Mouse (Mus musculus) MEL (cell line): Measurements from ENCODE around the gene Slc16a13. TPM values are rescaled to one million over a fixed set of nuclear protein-coding genes. Genes with fewer than 3 reads are reported as not detected.
A peak's percentile ranks its signal among the peaks of the same experiment; 100 is the strongest.

Experiments
- DNase-seq: peaks from one replicate; pipeline ENCODE4 v3.0.0; 2011; ENCODE audit warnings: low read depth, low spot score
- H3K27ac ChIP-seq: 2 replicates; pipeline ENCODE4 v1.5.1; 2012; ENCODE audit warnings: low read depth, mild to moderate bottlenecking, control low read depth, low read length, moderate library complexity; ENCODE audit not compliant: control insufficient read depth
- H3K27me3 ChIP-seq, 2 experiments: fragments of 150-350 bp in 1 of 2; sonication (generic) in 1 of 2; 2 replicates each; pipeline ENCODE4 v1.6.1; 2012; ENCODE audit warnings: low read length in 2 of 2, mild to moderate bottlenecking in 2 of 2, improper control_type of control experiment in 1 of 2, moderate library complexity in 1 of 2; ENCODE audit not compliant: insufficient read depth in 2 of 2, control insufficient read depth in 1 of 2
- H3K36me3 ChIP-seq, 2 experiments: 2 replicates each; pipeline ENCODE4 v1.6.1; 2012 to 2014; ENCODE audit warnings: low read length in 2 of 2, improper control_type of control experiment in 1 of 2, inconsistent platforms in 1 of 2, mild to moderate bottlenecking in 1 of 2; ENCODE audit not compliant: insufficient read depth in 2 of 2, control insufficient read depth in 1 of 2
- H3K4me1 ChIP-seq, 2 experiments: fragments of 150-350 bp in 1 of 2; sonication (generic) in 1 of 2; 2 replicates each; pipeline ENCODE4 v1.6.1; 2012; ENCODE audit warnings: low read length in 2 of 2, improper control_type of control experiment in 1 of 2, mild to moderate bottlenecking in 1 of 2; ENCODE audit not compliant: insufficient read depth in 2 of 2, control insufficient read depth in 1 of 2
- H3K4me3 ChIP-seq, 2 experiments: fragments of 150-350 bp in 1 of 2; sonication (generic) in 1 of 2; 2 replicates each; pipeline ENCODE4 v1.5.1; 2012; ENCODE audit warnings: low read depth in 2 of 2, low read length in 2 of 2, mild to moderate bottlenecking in 2 of 2, moderate library complexity in 2 of 2, control low read depth in 1 of 2, improper control_type of control experiment in 1 of 2; ENCODE audit not compliant: control insufficient read depth in 1 of 2, insufficient read depth in 1 of 2
- H3K79me2 ChIP-seq: 2 replicates; pipeline ENCODE4 v1.6.1; 2012; ENCODE audit warnings: mild to moderate bottlenecking, low read length, moderate library complexity; ENCODE audit not compliant: control insufficient read depth, poor library complexity, insufficient read depth
- H3K9ac ChIP-seq: 2 replicates; pipeline ENCODE4 v1.6.1; 2012; ENCODE audit warnings: low read depth, mild to moderate bottlenecking, control low read depth, low read length, moderate library complexity; ENCODE audit not compliant: control insufficient read depth, poor library complexity, severe bottlenecking
- H3K9me3 ChIP-seq: fragments of 150-350 bp; sonication (generic); replicated peaks from 2 replicates; pipeline ENCODE4 v1.6.1; 2012; ENCODE audit warnings: mild to moderate bottlenecking, low read length, improper control_type of control experiment, moderate library complexity; ENCODE audit not compliant: insufficient read depth
- CHD1 ChIP-seq: IDR thresholded peaks from 2 replicates; pipeline ENCODE4 v1.6.1; 2012; ENCODE audit warnings: low read depth, mild to moderate bottlenecking, inconsistent platforms, low read length, improper control_type of control experiment
- CHD2 ChIP-seq: IDR thresholded peaks from 2 replicates; pipeline ENCODE4 v1.6.1; 2011; ENCODE audit warnings: low read length, improper control_type of control experiment
- EP300 ChIP-seq, 2 experiments: IDR thresholded peaks; 2 replicates each; pipeline ENCODE4 v1.6.1; 2011; ENCODE audit warnings: improper control_type of control experiment in 2 of 2, low read length in 2 of 2, low read depth in 1 of 2, mild to moderate bottlenecking in 1 of 2
- ETS1 ChIP-seq: IDR thresholded peaks from 2 replicates; pipeline ENCODE4 v1.6.1; 2012; ENCODE audit warnings: low read depth, mild to moderate bottlenecking, inconsistent platforms, low read length, improper control_type of control experiment, moderate library complexity
- GABPA ChIP-seq: IDR thresholded peaks from 2 replicates; pipeline ENCODE4 v1.6.1; 2012; ENCODE audit warnings: low read depth, mild to moderate bottlenecking, inconsistent platforms, low read length, improper control_type of control experiment, moderate library complexity
- GATA1 ChIP-seq: IDR thresholded peaks from 2 replicates; pipeline ENCODE4 v1.6.1; 2011; ENCODE audit warnings: low read depth, low read length, improper control_type of control experiment
- HCFC1 ChIP-seq: IDR thresholded peaks from 2 replicates; pipeline ENCODE4 v1.6.1; 2012; ENCODE audit warnings: low read depth, mild to moderate bottlenecking, inconsistent platforms, low read length, improper control_type of control experiment, moderate library complexity
- KAT2A ChIP-seq: conservative IDR thresholded peaks from 2 replicates; pipeline ENCODE4 v1.6.1; 2012; ENCODE audit warnings: low read depth, low read length, improper control_type of control experiment, inconsistent platforms
- MAFK ChIP-seq: IDR thresholded peaks from 2 replicates; pipeline ENCODE4 v1.6.1; 2011; ENCODE audit warnings: low read depth, mild to moderate bottlenecking, low read length, improper control_type of control experiment, borderline replicate concordance
- MAZ ChIP-seq: IDR thresholded peaks from 2 replicates; pipeline ENCODE4 v1.6.1; 2012; ENCODE audit warnings: low read depth, mild to moderate bottlenecking, inconsistent platforms, low read length, improper control_type of control experiment
- MXI1 ChIP-seq: IDR thresholded peaks from 2 replicates; pipeline ENCODE4 v1.6.1; 2011; ENCODE audit warnings: mild to moderate bottlenecking, low read depth, low read length, improper control_type of control experiment
- MYB ChIP-seq: IDR thresholded peaks from 2 replicates; pipeline ENCODE4 v1.6.1; 2011; ENCODE audit warnings: mild to moderate bottlenecking, low read depth, low read length, improper control_type of control experiment
- MYC ChIP-seq: IDR thresholded peaks from 2 replicates; pipeline ENCODE4 v1.6.1; 2011; ENCODE audit warnings: low read depth, mild to moderate bottlenecking, low read length, improper control_type of control experiment, moderate library complexity
- NELFE ChIP-seq: IDR thresholded peaks from 2 replicates; pipeline ENCODE4 v1.6.1; 2011; ENCODE audit warnings: low read depth, low read length, improper control_type of control experiment
- NRF1 ChIP-seq: IDR thresholded peaks from 2 replicates; pipeline ENCODE4 v1.6.1; 2014; ENCODE audit warnings: low read depth, mild to moderate bottlenecking, inconsistent platforms, low read length, improper control_type of control experiment, moderate library complexity; ENCODE audit not compliant: poor library complexity, insufficient read depth, severe bottlenecking
- POLR2A ChIP-seq, 2 experiments: IDR thresholded peaks; 2 replicates each; pipeline ENCODE4 v1.6.1; 2011 to 2012; ENCODE audit warnings: low read length in 2 of 2, mild to moderate bottlenecking in 2 of 2, control low read depth in 1 of 2, improper control_type of control experiment in 1 of 2, low read depth in 1 of 2, moderate library complexity in 1 of 2; ENCODE audit not compliant: control insufficient read depth in 1 of 2, insufficient read depth in 1 of 2, poor library complexity in 1 of 2
- POLR2AphosphoS2 ChIP-seq: IDR thresholded peaks from 2 replicates; pipeline ENCODE4 v1.6.1; 2011; ENCODE audit warnings: low read length, improper control_type of control experiment
- POLR2AphosphoS5 ChIP-seq: IDR thresholded peaks from 2 replicates; pipeline ENCODE4 v1.6.1; 2012; ENCODE audit warnings: low read depth, borderline replicate concordance, mild to moderate bottlenecking, inconsistent platforms, low read length, moderate library complexity, mixed read lengths
- RCOR1 ChIP-seq: IDR thresholded peaks from 2 replicates; pipeline ENCODE4 v1.6.1; 2012; ENCODE audit warnings: low read depth, mild to moderate bottlenecking, inconsistent platforms, low read length, improper control_type of control experiment
- SIN3A ChIP-seq: IDR thresholded peaks from 2 replicates; pipeline ENCODE4 v1.6.1; 2012; ENCODE audit warnings: low read length, improper control_type of control experiment, inconsistent platforms
- SMC3 ChIP-seq: IDR thresholded peaks from 2 replicates; pipeline ENCODE4 v1.6.1; 2011; ENCODE audit warnings: low read depth, low read length, improper control_type of control experiment
- TBP ChIP-seq: IDR thresholded peaks from 2 replicates; pipeline ENCODE4 v1.8.0; 2011; ENCODE audit warnings: low read depth, low read length, improper control_type of control experiment
- TCF12 ChIP-seq: IDR thresholded peaks from 2 replicates; pipeline ENCODE4 v1.6.1; 2014; ENCODE audit warnings: low read depth, mild to moderate bottlenecking, inconsistent platforms, low read length, improper control_type of control experiment, moderate library complexity
- UBTF ChIP-seq: IDR thresholded peaks from 2 replicates; pipeline ENCODE4 v1.6.1; 2012; ENCODE audit warnings: low read depth, mild to moderate bottlenecking, inconsistent platforms, low read length, improper control_type of control experiment, moderate library complexity, borderline replicate concordance; ENCODE audit not compliant: insufficient read depth
- USF1 ChIP-seq: IDR thresholded peaks from 2 replicates; pipeline ENCODE4 v1.6.1; 2014; ENCODE audit warnings: low read depth, mild to moderate bottlenecking, inconsistent platforms, low read length, improper control_type of control experiment, moderate library complexity
- USF2 ChIP-seq, 2 experiments: IDR thresholded peaks; 2 replicates each; pipeline ENCODE4 v1.6.1; 2011 to 2012; ENCODE audit warnings: improper control_type of control experiment in 2 of 2, low read length in 2 of 2, borderline replicate concordance in 1 of 2, inconsistent platforms in 1 of 2, low read depth in 1 of 2, mild to moderate bottlenecking in 1 of 2; ENCODE audit not compliant: insufficient read depth in 1 of 2
- ZKSCAN1 ChIP-seq: IDR thresholded peaks from 2 replicates; pipeline ENCODE4 v1.6.1; 2012; ENCODE audit warnings: low read depth, mild to moderate bottlenecking, inconsistent platforms, low read length, improper control_type of control experiment, moderate library complexity
- ZMIZ1 ChIP-seq: IDR thresholded peaks from 2 replicates; pipeline ENCODE4 v1.6.1; 2012; ENCODE audit warnings: low read depth, mild to moderate bottlenecking, inconsistent platforms, low read length, improper control_type of control experiment, moderate library complexity
- polyA plus RNA-seq, 2 experiments: library from polyadenylated mRNA; stranded (reverse) in 1 of 2; unstranded in 1 of 2; fragments of >175 nt in 1 of 2; fragments of >200 nt in 1 of 2; gene quantifications; 2 replicates each; pipeline versions ENCODE4 v1.2.1 to v1.2.4; 2012; ENCODE audit warnings: low replicate concordance in 2 of 2, low read depth in 1 of 2; ENCODE audit not compliant: insufficient read length in 2 of 2, insufficient read depth in 1 of 2, missing spikeins in 1 of 2
- total RNA-seq: library from RNA; depleted of rRNA; stranded (reverse); fragments of 300-350 nt; gene quantifications from 2 replicates; pipeline ENCODE4 v1.2.3, GENCODE M21; 2012

Slc16a13 gene
- total and polyA plus RNA-seq, 3 experiments: 4.2 to 7.9 TPM; not detected in 1

GRCm38 (mm10) chr11:70242591-70242990, 21.7 kb upstream of the Slc16a13 start:
- Histone ChIP-seq H3K27me3 (peaks cover 0 to 2% of the 10 kb centered on the region in 2 experiments; a peak in 2 of 4 replicates), H3K4me1 (no peaks in the 10 kb centered on the region; a peak in 2 of 4 replicates), H3K9me3 (no peaks in the 10 kb centered on the region), H3K27ac (no peak overlapping the region), H3K79me2 (peaks cover 16% of the 10 kb centered on the region), H3K9ac (no peak overlapping the region), H3K36me3 (no peaks in the 10 kb centered on the region; a peak in 1 of 4 replicates), H3K4me3 (no peak overlapping the region)
- TF ChIP-seq USF2 (IDR thresholded peaks at IDR 0.05; ENCODE audit: borderline replicate concordance in 1 of 2, insufficient read depth in 1 of 2, low read depth in 1 of 2, low read length in 2 of 2): no peak
- no peak for TF ChIP-seq ZMIZ1
- no peak for TF ChIP-seq MAFK
- no peak for TF ChIP-seq TCF12
- no peak for TF ChIP-seq CHD1
- TF ChIP-seq POLR2A (IDR thresholded peaks at IDR 0.05; ENCODE audit: control insufficient read depth in 1 of 2, insufficient read depth in 1 of 2, low read depth in 1 of 2, low read length in 2 of 2, poor library complexity in 1 of 2): no peak
- TF ChIP-seq UBTF: no peak
- TF ChIP-seq ZKSCAN1: no peak
- no peak for DNase-seq

DNA sequence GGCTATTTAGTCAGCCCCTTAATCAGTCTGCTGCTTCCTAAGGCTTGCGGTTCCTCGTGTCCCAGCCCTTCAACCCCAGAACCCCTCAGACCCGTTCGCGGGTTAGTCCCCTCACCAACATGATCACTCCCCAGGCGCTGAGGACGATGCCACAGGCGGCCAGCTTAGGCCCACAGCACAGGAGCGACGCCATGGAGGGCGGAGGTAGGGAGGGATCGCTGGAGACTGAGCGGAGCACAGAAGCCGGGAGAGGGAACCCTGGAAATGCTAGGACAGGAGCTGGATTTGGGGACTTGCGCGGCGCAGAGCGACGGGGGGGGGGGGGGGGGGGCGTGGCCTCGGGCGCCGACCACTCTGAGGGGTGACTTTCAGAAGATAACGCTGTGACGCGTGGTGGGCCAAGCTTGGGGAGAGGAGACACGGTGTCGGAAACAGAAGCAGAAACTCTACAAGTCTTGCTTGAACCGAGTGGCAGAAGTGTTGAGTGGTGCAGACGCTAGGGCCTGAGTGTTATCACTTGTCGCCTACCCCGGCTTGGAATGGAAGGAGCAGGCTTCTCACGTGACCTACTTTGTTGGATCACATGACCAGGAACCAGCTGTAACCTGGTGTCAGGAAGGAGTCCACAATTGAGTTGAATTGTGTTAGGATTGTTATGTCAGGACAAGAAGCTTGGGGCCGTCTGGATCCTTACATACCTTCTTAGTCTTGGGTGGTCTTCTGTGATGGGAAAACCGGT, 18.8 kb upstream of the Slc16a13 start, which contains the start of the genes Gm21988 and Rnasek:
TSS of gene Gm21988 (minus strand) at position 290 of the 739 bp plus-strand sequence.
TSS of gene Rnasek (minus strand) at position 302 of the 739 bp plus-strand sequence.
- Histone ChIP-seq H3K27me3 (peaks cover 0 to 2% of the 10 kb centered on the region in 2 experiments; a peak in 1 of 4 replicates), H3K36me3 (peaks cover 0 to 6% of the 10 kb centered on the region in 2 experiments; a peak in 1 of 4 replicates)
- TF ChIP-seq EP300 (IDR thresholded peaks at IDR 0.05; ENCODE audit: low read depth in 1 of 2, low read length in 2 of 2): no peak
- no peak for TF ChIP-seq UBTF
- peak; percentile 56; the same call in 1 of the 2 replicates for TF ChIP-seq NRF1
- no peak for TF ChIP-seq CHD2
- no peak for TF ChIP-seq MYB
- no peak for TF ChIP-seq GABPA
- TF ChIP-seq MXI1: peak; percentile 58
- TF ChIP-seq KAT2A: peak; percentile 51; the same call in 1 of the 2 replicates
- no peak for TF ChIP-seq SMC3
- TF ChIP-seq MAFK: no peak
- no peak for TF ChIP-seq ZMIZ1
- 0 out of 2 replicates have a peak, but pooled peaks have one; percentile 28 for TF ChIP-seq MYC
- TF ChIP-seq SIN3A: peak; percentile 100
- peak; percentile 71 for TF ChIP-seq ETS1
- TF ChIP-seq GATA1: peak; percentile 66; the same call in 1 of the 2 replicates
- no peak for TF ChIP-seq ZKSCAN1
- peak; percentile 69 to 85; a peak in 3 of 4 replicates for TF ChIP-seq POLR2A (IDR thresholded peaks at IDR 0.05; ENCODE audit: control insufficient read depth in 1 of 2, insufficient read depth in 1 of 2, low read depth in 1 of 2, low read length in 2 of 2, poor library complexity in 1 of 2)
- peak; percentile 91 for TF ChIP-seq TBP
- peak; percentile 85 for TF ChIP-seq HCFC1
- peak; percentile 97 for TF ChIP-seq USF1
- TF ChIP-seq RCOR1: no peak
- peak; percentile 74 for TF ChIP-seq NELFE
- TF ChIP-seq MAZ: no peak
- TF ChIP-seq POLR2AphosphoS5: no peak
- peak; percentile 81 for TF ChIP-seq POLR2AphosphoS2

More for the DNA sequence above, 18.8 kb upstream of the Slc16a13 start, which contains the start of the genes Gm21988 and Rnasek:
- H3K27ac ChIP-seq: peak within 1 kb of the TSS; percentile 93
- peak within 1 kb of the TSS; percentile 87 to 92 for H3K4me3 ChIP-seq
- no peaks in the 10 kb centered on the region for H3K9me3 ChIP-seq
- peaks cover 0 to 7% of the 10 kb centered on the region in 2 experiments; a peak in 3 of 4 replicates for H3K4me1 ChIP-seq
- H3K9ac ChIP-seq: peak within 1 kb of the TSS; percentile 82
- peaks cover 17% of the 10 kb centered on the region for H3K79me2 ChIP-seq
- DNase-seq: peak; percentile 94
